Mouse (Mus musculus): ENCODE results near the gene Map1b. TPM values are rescaled to one million over a fixed set of nuclear protein-coding genes. Genes with fewer than 3 reads are reported as not detected.

The Map1b gene
- polyA plus RNA-seq, 1 experiment from 2014 or later = 43.7 TPM

- Histone ChIP-seq H3K27me3 (replicated peaks; ENCODE audit: control insufficient read depth, insufficient read depth, low read length) (no peaks in the 10 kb centered on the region), H3K4me1 (replicated peaks; ENCODE audit: control insufficient read depth, insufficient read depth, low read length) (no peaks in the 10 kb centered on the region), H3K4me3 (ENCODE audit: low read depth, low read length) (no peak overlapping the region), H3K27ac (ENCODE audit: low read depth, low read length) (no peak overlapping the region), H3K4me2 (replicated peaks; ENCODE audit: low read depth) (no peak overlapping the region), H3K9me3 (ENCODE audit: control insufficient read depth) (no peaks in the 10 kb centered on the region), H3K36me3 (ENCODE audit: control insufficient read depth, insufficient read depth) (no peaks in the 10 kb centered on the region), H3K9ac (ENCODE audit: low read depth, low read length) (no peak overlapping the region)
- no peak for ATAC-seq
- 85% methylated on average over 7 of the region's 7 CpGs for WGBS
- no peak for TF ChIP-seq CTCF (IDR thresholded peaks at IDR 0.05; ENCODE audit: low read depth)
Measured at GRCm38 (mm10) chr13:99474108-99474507, 42.2 kb downstream of the Map1b start.

- H3K36me3 ChIP-seq (ENCODE audit: control insufficient read depth, insufficient read depth) = no peaks in the 10 kb centered on the region
- TF ChIP-seq CTCF (IDR thresholded peaks at IDR 0.05; ENCODE audit: low read depth) = no peak
- H3K27me3 ChIP-seq (replicated peaks; ENCODE audit: control insufficient read depth, insufficient read depth, low read length) = no peaks in the 10 kb centered on the region
- H3K4me2 ChIP-seq (replicated peaks; ENCODE audit: low read depth) = no peak overlapping the region
- H3K9ac ChIP-seq (ENCODE audit: low read depth, low read length) = no peak overlapping the region
- no peaks in the 10 kb centered on the region for H3K9me3 ChIP-seq (ENCODE audit: control insufficient read depth)
- no peak overlapping the region for H3K4me3 ChIP-seq (ENCODE audit: low read depth, low read length)
- ATAC-seq = no peak
- no peaks in the 10 kb centered on the region for H3K4me1 ChIP-seq (replicated peaks; ENCODE audit: control insufficient read depth, insufficient read depth, low read length)
- WGBS = 85% methylated on average over 9 of the region's 9 CpGs
- H3K27ac ChIP-seq (ENCODE audit: low read depth, low read length) = no peak overlapping the region
Measured at GRCm38 (mm10) chr13:99472028-99472427, 44.3 kb downstream of the Map1b start.

GRCm38 (mm10) chr13:99470084-99470483, 46.3 kb downstream of the Map1b start:
- no peak overlapping the region for H3K4me2 ChIP-seq (replicated peaks; ENCODE audit: low read depth)
- no peak overlapping the region for H3K9ac ChIP-seq (ENCODE audit: low read depth, low read length)
- no peak overlapping the region for H3K4me3 ChIP-seq (ENCODE audit: low read depth, low read length)
- ATAC-seq = no peak
- 91% methylated on average over 7 of the region's 7 CpGs for WGBS
- no peaks in the 10 kb centered on the region for H3K4me1 ChIP-seq (replicated peaks; ENCODE audit: control insufficient read depth, insufficient read depth, low read length)
- H3K9me3 ChIP-seq (ENCODE audit: control insufficient read depth) = no peaks in the 10 kb centered on the region
- no peaks in the 10 kb centered on the region for H3K36me3 ChIP-seq (ENCODE audit: control insufficient read depth, insufficient read depth)
- H3K27me3 ChIP-seq (replicated peaks; ENCODE audit: control insufficient read depth, insufficient read depth, low read length) = no peaks in the 10 kb centered on the region
- no peak overlapping the region for H3K27ac ChIP-seq (ENCODE audit: low read depth, low read length)
- no peak for TF ChIP-seq CTCF (IDR thresholded peaks at IDR 0.05; ENCODE audit: low read depth)

- Histone ChIP-seq H3K4me3 (ENCODE audit: low read depth, low read length) (no peak overlapping the region), H3K9me3 (ENCODE audit: control insufficient read depth) (no peaks in the 10 kb centered on the region), H3K4me2 (replicated peaks; ENCODE audit: low read depth) (no peak overlapping the region), H3K9ac (ENCODE audit: low read depth, low read length) (no peak overlapping the region), H3K4me1 (replicated peaks; ENCODE audit: control insufficient read depth, insufficient read depth, low read length) (no peaks in the 10 kb centered on the region), H3K27ac (ENCODE audit: low read depth, low read length) (no peak overlapping the region), H3K27me3 (replicated peaks; ENCODE audit: control insufficient read depth, insufficient read depth, low read length) (no peaks in the 10 kb centered on the region), H3K36me3 (ENCODE audit: control insufficient read depth, insufficient read depth) (no peaks in the 10 kb centered on the region)
- 93% methylated on average over 2 of the region's 2 CpGs for WGBS
- TF ChIP-seq CTCF (IDR thresholded peaks at IDR 0.05; ENCODE audit: low read depth) = no peak
- no peak for ATAC-seq
Measured at GRCm38 (mm10) chr13:99468267-99468666, 48.1 kb downstream of the Map1b start.

- H3K4me3 ChIP-seq (ENCODE audit: low read depth, low read length) = no peak overlapping the region
- H3K27ac ChIP-seq (ENCODE audit: low read depth, low read length) = no peak overlapping the region
- no peaks in the 10 kb centered on the region for H3K27me3 ChIP-seq (replicated peaks; ENCODE audit: control insufficient read depth, insufficient read depth, low read length)
- ATAC-seq = no peak
- no peaks in the 10 kb centered on the region for H3K36me3 ChIP-seq (ENCODE audit: control insufficient read depth, insufficient read depth)
- WGBS = 55% methylated on average over 6 of the region's 6 CpGs
- no peak for TF ChIP-seq CTCF (IDR thresholded peaks at IDR 0.05; ENCODE audit: low read depth)
- no peaks in the 10 kb centered on the region for H3K4me1 ChIP-seq (replicated peaks; ENCODE audit: control insufficient read depth, insufficient read depth, low read length)
- no peaks in the 10 kb centered on the region for H3K9me3 ChIP-seq (ENCODE audit: control insufficient read depth)
- H3K9ac ChIP-seq (ENCODE audit: low read depth, low read length) = no peak overlapping the region
- no peak overlapping the region for H3K4me2 ChIP-seq (replicated peaks; ENCODE audit: low read depth)
Measured at GRCm38 (mm10) chr13:99466811-99467315, 49.5 kb downstream of the Map1b start.

- Histone ChIP-seq H3K4me1 (replicated peaks; ENCODE audit: control insufficient read depth, insufficient read depth, low read length) (no peaks in the 10 kb centered on the region), H3K9me3 (ENCODE audit: control insufficient read depth) (no peaks in the 10 kb centered on the region), H3K9ac (ENCODE audit: low read depth, low read length) (no peak overlapping the region), H3K36me3 (ENCODE audit: control insufficient read depth, insufficient read depth) (no peaks in the 10 kb centered on the region), H3K27ac (ENCODE audit: low read depth, low read length) (no peak overlapping the region), H3K27me3 (replicated peaks; ENCODE audit: control insufficient read depth, insufficient read depth, low read length) (no peaks in the 10 kb centered on the region), H3K4me3 (ENCODE audit: low read depth, low read length) (no peak overlapping the region), H3K4me2 (replicated peaks; ENCODE audit: low read depth) (no peak overlapping the region)
- no peak for TF ChIP-seq CTCF (IDR thresholded peaks at IDR 0.05; ENCODE audit: low read depth)
- WGBS = 74% methylated on average over 2 of the region's 2 CpGs
- ATAC-seq = no peak
Measured at GRCm38 (mm10) chr13:99466064-99466463, 50.3 kb downstream of the Map1b start.

- H3K4me2 ChIP-seq (replicated peaks; ENCODE audit: low read depth) = no peak overlapping the region
- H3K9ac ChIP-seq (ENCODE audit: low read depth, low read length) = no peak overlapping the region
- H3K9me3 ChIP-seq (ENCODE audit: control insufficient read depth) = no peaks in the 10 kb centered on the region
- no peak for TF ChIP-seq CTCF (IDR thresholded peaks at IDR 0.05; ENCODE audit: low read depth)
- H3K36me3 ChIP-seq (ENCODE audit: control insufficient read depth, insufficient read depth) = no peaks in the 10 kb centered on the region
- no peak overlapping the region for H3K27ac ChIP-seq (ENCODE audit: low read depth, low read length)
- H3K27me3 ChIP-seq (replicated peaks; ENCODE audit: control insufficient read depth, insufficient read depth, low read length) = no peaks in the 10 kb centered on the region
- no peak for ATAC-seq
- no peaks in the 10 kb centered on the region for H3K4me1 ChIP-seq (replicated peaks; ENCODE audit: control insufficient read depth, insufficient read depth, low read length)
- no peak overlapping the region for H3K4me3 ChIP-seq (ENCODE audit: low read depth, low read length)
- 67% methylated on average over 4 of the region's 4 CpGs for WGBS
Measured at GRCm38 (mm10) chr13:99464551-99464950, 51.8 kb downstream of the Map1b start.
